Mouse (Mus musculus) ovary, postnatal 14 days (tissue): Measurements from ENCODE around the gene Capza1.

Experiments used
- DNase-seq: peaks from one replicate; pipeline ENCODE4 v3.0.0; 2022; ENCODE audit warnings: low spot score

Gene Capza1

GRCm38 (mm10) chr3:104788561-104789311, 75.6 kb downstream of the Capza1 start:
- peak; percentile 77 for DNase-seq

GRCm38 (mm10) chr3:104788075-104788474, 76.2 kb downstream of the Capza1 start, which contains the start of gene Rhoc:
Gene Rhoc, plus strand, starts transcription at chr3:104788375.
- no peak for DNase-seq

GRCm38 (mm10) chr3:104785284-104785683, 79.0 kb downstream of the Capza1 start:
- DNase-seq: no peak

- no peak for DNase-seq
Observed at GRCm38 (mm10) chr3:104783971-104784500, 80.3 kb downstream of the Capza1 start.

- DNase-seq: no peak
Observed at GRCm38 (mm10) chr3:104782061-104782681, 82.1 kb downstream of the Capza1 start.

GRCm38 (mm10) chr3:104781471-104781903, 82.8 kb downstream of the Capza1 start, which contains the start of gene Fam19a3:
Gene Fam19a3, minus strand, starts transcription at chr3:104781840.
- no peak for DNase-seq

GRCm38 (mm10) chr3:104780561-104781420, 83.5 kb downstream of the Capza1 start, which contains the start of gene Ppm1j:
Gene Ppm1j, plus strand, starts transcription at chr3:104781056.
- no peak for DNase-seq

GRCm38 (mm10) chr3:104779949-104780348, 84.4 kb downstream of the Capza1 start:
- peak; percentile 63 for DNase-seq

- DNase-seq: no peak
Observed at GRCm38 (mm10) chr3:104777342-104777741, 87.0 kb downstream of the Capza1 start.

GRCm38 (mm10) chr3:104773301-104773700, 91.0 kb downstream of the Capza1 start:
- DNase-seq: no peak
